Mouse (Mus musculus): ENCODE data around the gene Pfdn5. TPM values are rescaled to one million over a fixed set of nuclear protein-coding genes. Genes with fewer than 3 reads are reported as not detected.

Gene Pfdn5
- polyA plus RNA-seq, 1 experiment, result 309 TPM

DNA sequence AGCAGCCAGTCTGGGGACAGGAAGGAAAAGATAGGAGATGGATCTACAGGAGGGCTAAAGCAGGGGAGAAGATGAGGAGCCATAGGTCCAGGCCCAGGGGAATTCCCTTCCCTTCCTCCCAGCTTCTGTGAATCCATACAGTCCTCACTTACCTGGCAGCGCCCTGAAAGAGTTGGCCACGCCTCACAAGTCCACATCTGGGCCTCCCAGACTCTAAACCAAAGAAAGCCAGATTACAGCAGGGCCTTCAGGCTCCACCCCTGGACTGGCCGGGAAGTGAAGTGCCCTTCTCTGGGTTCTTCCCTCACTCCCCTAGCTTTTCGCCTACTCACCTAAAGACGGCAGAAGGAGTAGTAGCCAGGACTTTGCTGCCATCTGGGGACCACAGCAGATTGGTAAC lies 13.7 kb downstream of the Pfdn5 start:
- Histone ChIP-seq H3K9ac (ENCODE audit: low read depth, poor library complexity, severe bottlenecking) (no peak overlapping the region), H3K36me3 (ENCODE audit: control insufficient read depth, insufficient read depth, low read length, poor library complexity, severe bottlenecking) (peaks cover 38% of the 10 kb centered on the region), H3K4me1 (ENCODE audit: control insufficient read depth, insufficient read depth, low read length) (no peaks in the 10 kb centered on the region), H3K27ac (ENCODE audit: insufficient read depth, low read length) (no peak overlapping the region), H3K27me3 (ENCODE audit: control insufficient read depth, insufficient read depth, low read length, poor library complexity, severe bottlenecking) (no peaks in the 10 kb centered on the region), H3K4me3 (ENCODE audit: low read depth, low read length) (no peak overlapping the region), H3K9me3 (replicated peaks; ENCODE audit: control insufficient read depth, insufficient read depth, low read length, poor library complexity, severe bottlenecking) (no peaks in the 10 kb centered on the region)
- TF ChIP-seq CTCF (IDR thresholded peaks at IDR 0.05; ENCODE audit: low read depth, low read length), result no peak
- TF ChIP-seq EP300 (IDR thresholded peaks at IDR 0.05; ENCODE audit: insufficient read depth, low read depth, low read length), result no peak
- no peak for TF ChIP-seq POLR2A (IDR thresholded peaks at IDR 0.05; ENCODE audit: insufficient read depth, low read length)

DNA sequence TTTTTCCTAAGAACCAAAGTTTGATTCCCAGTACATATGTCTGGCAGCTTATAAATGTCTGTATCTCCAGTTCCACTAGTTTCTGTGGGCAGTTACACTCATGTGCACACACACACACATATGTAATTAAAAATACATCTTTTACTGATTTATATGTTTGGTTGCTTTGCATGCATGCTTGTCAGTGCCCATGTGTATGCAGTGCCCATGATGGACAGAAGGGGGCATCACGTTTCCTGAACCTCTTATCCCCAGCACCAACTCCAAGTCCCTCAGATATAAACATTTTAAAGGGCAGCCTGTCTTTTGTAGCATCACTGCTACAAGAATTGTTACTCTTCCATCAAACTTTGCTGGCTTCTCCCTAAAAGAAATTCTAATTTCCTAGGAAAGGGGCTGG lies 15.7 kb downstream of the Pfdn5 start:
- peaks cover 53% of the 10 kb centered on the region for H3K36me3 ChIP-seq (ENCODE audit: control insufficient read depth, insufficient read depth, low read length, poor library complexity, severe bottlenecking)
- no peaks in the 10 kb centered on the region for H3K27me3 ChIP-seq (ENCODE audit: control insufficient read depth, insufficient read depth, low read length, poor library complexity, severe bottlenecking)
- no peak overlapping the region for H3K27ac ChIP-seq (ENCODE audit: insufficient read depth, low read length)
- H3K9me3 ChIP-seq (replicated peaks; ENCODE audit: control insufficient read depth, insufficient read depth, low read length, poor library complexity, severe bottlenecking), result no peaks in the 10 kb centered on the region
- H3K9ac ChIP-seq (ENCODE audit: low read depth, poor library complexity, severe bottlenecking), result no peak overlapping the region
- no peaks in the 10 kb centered on the region for H3K4me1 ChIP-seq (ENCODE audit: control insufficient read depth, insufficient read depth, low read length)
- H3K4me3 ChIP-seq (ENCODE audit: low read depth, low read length), result no peak overlapping the region
- peak; percentile 44 for TF ChIP-seq CTCF (IDR thresholded peaks at IDR 0.05; ENCODE audit: low read depth, low read length)
- no peak for TF ChIP-seq EP300 (IDR thresholded peaks at IDR 0.05; ENCODE audit: insufficient read depth, low read depth, low read length)
- no peak for TF ChIP-seq POLR2A (IDR thresholded peaks at IDR 0.05; ENCODE audit: insufficient read depth, low read length)

- Histone ChIP-seq H3K4me1 (ENCODE audit: control insufficient read depth, insufficient read depth, low read length) (no peaks in the 10 kb centered on the region), H3K9me3 (replicated peaks; ENCODE audit: control insufficient read depth, insufficient read depth, low read length, poor library complexity, severe bottlenecking) (no peaks in the 10 kb centered on the region), H3K36me3 (ENCODE audit: control insufficient read depth, insufficient read depth, low read length, poor library complexity, severe bottlenecking) (peaks cover 48% of the 10 kb centered on the region), H3K27me3 (ENCODE audit: control insufficient read depth, insufficient read depth, low read length, poor library complexity, severe bottlenecking) (no peaks in the 10 kb centered on the region), H3K4me3 (ENCODE audit: low read depth, low read length) (no peak overlapping the region), H3K9ac (ENCODE audit: low read depth, poor library complexity, severe bottlenecking) (no peak overlapping the region), H3K27ac (ENCODE audit: insufficient read depth, low read length) (no peak overlapping the region)
- no peak for TF ChIP-seq CTCF (IDR thresholded peaks at IDR 0.05; ENCODE audit: low read depth, low read length)
These were observed 18.6 kb downstream of the Pfdn5 start for GRCm38 (mm10) chr15:102344490-102344889.

DNA sequence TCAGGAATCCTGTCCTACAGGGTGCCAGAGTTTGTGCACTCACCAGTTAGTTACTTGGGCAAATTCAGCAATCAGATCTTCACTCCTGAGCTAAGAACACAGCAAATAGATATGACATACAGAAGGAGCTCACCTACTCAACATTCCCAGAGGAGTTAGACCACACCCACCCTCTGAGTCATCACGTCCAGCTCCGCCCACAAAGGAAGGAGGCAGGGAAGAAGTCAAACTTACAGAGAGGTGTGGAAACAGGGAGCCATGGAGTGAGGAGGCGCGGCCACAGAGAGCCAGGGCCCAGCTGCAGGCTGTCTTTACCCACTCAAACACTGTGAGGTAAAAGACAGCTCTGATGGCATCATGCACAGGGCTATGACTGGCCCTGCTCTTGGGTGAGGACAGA lies 20.5 kb downstream of the Pfdn5 start:
- no peak for TF ChIP-seq CTCF (IDR thresholded peaks at IDR 0.05; ENCODE audit: low read depth, low read length)
- no peak for TF ChIP-seq EP300 (IDR thresholded peaks at IDR 0.05; ENCODE audit: insufficient read depth, low read depth, low read length)
- no peak for TF ChIP-seq POLR2A (IDR thresholded peaks at IDR 0.05; ENCODE audit: insufficient read depth, low read length)
- Histone ChIP-seq H3K36me3 (ENCODE audit: control insufficient read depth, insufficient read depth, low read length, poor library complexity, severe bottlenecking) (peaks cover 38% of the 10 kb centered on the region), H3K4me1 (ENCODE audit: control insufficient read depth, insufficient read depth, low read length) (no peaks in the 10 kb centered on the region), H3K9me3 (replicated peaks; ENCODE audit: control insufficient read depth, insufficient read depth, low read length, poor library complexity, severe bottlenecking) (no peaks in the 10 kb centered on the region), H3K27ac (ENCODE audit: insufficient read depth, low read length) (no peak overlapping the region), H3K27me3 (ENCODE audit: control insufficient read depth, insufficient read depth, low read length, poor library complexity, severe bottlenecking) (no peaks in the 10 kb centered on the region), H3K4me3 (ENCODE audit: low read depth, low read length) (no peak overlapping the region), H3K9ac (ENCODE audit: low read depth, poor library complexity, severe bottlenecking) (no peak overlapping the region)

GRCm38 (mm10) chr15:102350138-102350941 lies 24.4 kb downstream of the Pfdn5 start, which contains the start of gene Aaas:
TSS of gene Aaas (minus strand) at chr15:102350771.
- H3K36me3 ChIP-seq (ENCODE audit: control insufficient read depth, insufficient read depth, low read length, poor library complexity, severe bottlenecking), result peaks cover 24% of the 10 kb centered on the region
- no peaks in the 10 kb centered on the region for H3K27me3 ChIP-seq (ENCODE audit: control insufficient read depth, insufficient read depth, low read length, poor library complexity, severe bottlenecking)
- H3K9ac ChIP-seq (ENCODE audit: low read depth, poor library complexity, severe bottlenecking), result peak within 1 kb of the TSS; percentile 89
- H3K9me3 ChIP-seq (replicated peaks; ENCODE audit: control insufficient read depth, insufficient read depth, low read length, poor library complexity, severe bottlenecking), result no peaks in the 10 kb centered on the region
- no peaks in the 10 kb centered on the region for H3K4me1 ChIP-seq (ENCODE audit: control insufficient read depth, insufficient read depth, low read length)
- peak within 1 kb of the TSS; percentile 92 for H3K4me3 ChIP-seq (ENCODE audit: low read depth, low read length)
- TF ChIP-seq POLR2A (IDR thresholded peaks at IDR 0.05; ENCODE audit: insufficient read depth, low read length), result no peak
- TF ChIP-seq CTCF (IDR thresholded peaks at IDR 0.05; ENCODE audit: low read depth, low read length), result peak; percentile 77
- peak; percentile 63; the same call in 1 of the 2 replicates for TF ChIP-seq EP300 (IDR thresholded peaks at IDR 0.05; ENCODE audit: insufficient read depth, low read depth, low read length)
- peak within 1 kb of the TSS; percentile 85 for H3K27ac ChIP-seq (ENCODE audit: insufficient read depth, low read length)

- H3K27ac ChIP-seq (ENCODE audit: insufficient read depth, low read length), result peak overlapping the region; percentile 15; the same call in 1 of the 2 replicates
- H3K36me3 ChIP-seq (ENCODE audit: control insufficient read depth, insufficient read depth, low read length, poor library complexity, severe bottlenecking), result peaks cover 18% of the 10 kb centered on the region
- no peaks in the 10 kb centered on the region for H3K9me3 ChIP-seq (replicated peaks; ENCODE audit: control insufficient read depth, insufficient read depth, low read length, poor library complexity, severe bottlenecking)
- H3K9ac ChIP-seq (ENCODE audit: low read depth, poor library complexity, severe bottlenecking), result peak overlapping the region; percentile 57
- peak overlapping the region; percentile 28 for H3K4me3 ChIP-seq (ENCODE audit: low read depth, low read length)
- no peaks in the 10 kb centered on the region for H3K27me3 ChIP-seq (ENCODE audit: control insufficient read depth, insufficient read depth, low read length, poor library complexity, severe bottlenecking)
- no peaks in the 10 kb centered on the region for H3K4me1 ChIP-seq (ENCODE audit: control insufficient read depth, insufficient read depth, low read length)
- no peak for TF ChIP-seq POLR2A (IDR thresholded peaks at IDR 0.05; ENCODE audit: insufficient read depth, low read length)
- TF ChIP-seq CTCF (IDR thresholded peaks at IDR 0.05; ENCODE audit: low read depth, low read length), result no peak
- TF ChIP-seq EP300 (IDR thresholded peaks at IDR 0.05; ENCODE audit: insufficient read depth, low read depth, low read length), result no peak
These were observed 25.0 kb downstream of the Pfdn5 start for GRCm38 (mm10) chr15:102350942-102351291.

Measured in ES-Bruce4 (cell line).